Mouse (Mus musculus) v-Abl transformed pro-B cells (cell line): ENCODE data around the gene Traf3ip1.

Source experiments
- in situ Hi-C, 2 experiments: fragments of 400-800 bp; cut with MboI; formaldehyde crosslinking; loops; one replicate each; pipeline ENCODE4 v1.15.1; 2025; ENCODE audit not compliant: unreplicated experiment in 2 of 2

Traf3ip1 gene

GRCm38 (mm10) chr1:91494457-91495140 is at the start of gene Traf3ip1:
Gene Traf3ip1, plus strand, starts transcription at chr1:91494647.
- in situ Hi-C loops: loop anchor here in 1 of 2 experiments (25.0 kb wide), 2 partner anchors 532 to 882 kb away; partner anchors contain the start of genes Cops8, Prlh and Rab17

- in situ Hi-C loops: no loop called here
Measured at GRCm38 (mm10) chr1:91444841-91445830, 49.3 kb upstream of the Traf3ip1 start.

- in situ Hi-C loops: no loop called here
Measured at GRCm38 (mm10) chr1:91446060-91446459, 48.4 kb upstream of the Traf3ip1 start.

- in situ Hi-C loops: no loop called here
Measured at GRCm38 (mm10) chr1:91446511-91446910, 47.9 kb upstream of the Traf3ip1 start.

- in situ Hi-C loops: no loop called here
Measured at GRCm38 (mm10) chr1:91448688-91449087, 45.8 kb upstream of the Traf3ip1 start.

- in situ Hi-C loops: no loop called here
Measured at GRCm38 (mm10) chr1:91450851-91451250, 43.6 kb upstream of the Traf3ip1 start.

GRCm38 (mm10) chr1:91451547-91452084 is 42.8 kb upstream of the Traf3ip1 start:
- in situ Hi-C loops: no loop called here

- in situ Hi-C loops: no loop called here
Measured at GRCm38 (mm10) chr1:91453932-91454331, 40.5 kb upstream of the Traf3ip1 start.

- in situ Hi-C loops: no loop called here
Measured at GRCm38 (mm10) chr1:91454366-91454765, 40.1 kb upstream of the Traf3ip1 start.

- in situ Hi-C loops: no loop called here
Measured at GRCm38 (mm10) chr1:91454927-91455326, 39.5 kb upstream of the Traf3ip1 start.

- in situ Hi-C loops: no loop called here
Measured at GRCm38 (mm10) chr1:91455661-91456161, 38.7 kb upstream of the Traf3ip1 start.

- in situ Hi-C loops: no loop called here
Measured at GRCm38 (mm10) chr1:91456301-91456801, 38.1 kb upstream of the Traf3ip1 start.

- in situ Hi-C loops: no loop called here
Measured at GRCm38 (mm10) chr1:91457116-91457515, 37.3 kb upstream of the Traf3ip1 start.

GRCm38 (mm10) chr1:91457698-91458097 is 36.7 kb upstream of the Traf3ip1 start:
- in situ Hi-C loops: no loop called here

- in situ Hi-C loops: no loop called here
Measured at GRCm38 (mm10) chr1:91458223-91458861, 36.1 kb upstream of the Traf3ip1 start.

- in situ Hi-C loops: no loop called here
Measured at GRCm38 (mm10) chr1:91459059-91459809, 35.2 kb upstream of the Traf3ip1 start, which contains the start of gene Per2. Gene Per2, minus strand, starts transcription at chr1:91459324.

- in situ Hi-C loops: no loop called here
Measured at GRCm38 (mm10) chr1:91460069-91460468, 34.4 kb upstream of the Traf3ip1 start.

- in situ Hi-C loops: no loop called here
Measured at GRCm38 (mm10) chr1:91460564-91460963, 33.9 kb upstream of the Traf3ip1 start.

- in situ Hi-C loops: no loop called here
Measured at GRCm38 (mm10) chr1:91463336-91463995, 31.0 kb upstream of the Traf3ip1 start.
